Mouse (Mus musculus) limb, embryonic 12.5 days (tissue): ENCODE results near the gene Rap1a. TPM values are rescaled to one million over a fixed set of nuclear protein-coding genes. Genes with fewer than 3 reads are reported as not detected.

Source experiments
- ATAC-seq: fragments of 200-750 bp; cut with Nextera tagmentation; 2 replicates; pipeline ENCODE4 v1.8.0; 2017; ENCODE audit warnings: low read depth, moderate TSS enrichment; ENCODE audit not compliant: insufficient number of reproducible peaks, insufficient read depth, low FRiP score, low TSS enrichment
- H3K27ac ChIP-seq: fragments of 300-500 bp; sonication (generic); 2 replicates; pipeline ENCODE4 v1.5.1; 2016; ENCODE audit warnings: mild to moderate bottlenecking, moderate library complexity
- H3K27me3 ChIP-seq: fragments of 300-500 bp; sonication (generic); 2 replicates; pipeline ENCODE4 v1.6.1; 2016; ENCODE audit warnings: mild to moderate bottlenecking, moderate library complexity
- H3K36me3 ChIP-seq: fragments of 300-500 bp; sonication (generic); 2 replicates; pipeline ENCODE4 v1.6.1; 2016; ENCODE audit warnings: mild to moderate bottlenecking, moderate library complexity
- H3K4me1 ChIP-seq: fragments of 300-500 bp; sonication (generic); replicated peaks from 2 replicates; pipeline ENCODE4 v1.6.1; 2016
- H3K4me2 ChIP-seq: fragments of 300-500 bp; sonication (generic); 2 replicates; pipeline ENCODE4 v1.6.1; 2016; ENCODE audit warnings: mild to moderate bottlenecking, moderate library complexity
- H3K4me3 ChIP-seq: fragments of 300-500 bp; sonication (generic); replicated peaks from 2 replicates; pipeline ENCODE4 v1.5.1; 2016; ENCODE audit warnings: mild to moderate bottlenecking
- H3K9ac ChIP-seq: fragments of 300-500 bp; sonication (generic); replicated peaks from 2 replicates; pipeline ENCODE4 v1.6.1; 2016; ENCODE audit warnings: mild to moderate bottlenecking, moderate library complexity
- H3K9me3 ChIP-seq: fragments of 300-500 bp; sonication (generic); 2 replicates; pipeline ENCODE4 v1.6.1; 2016; ENCODE audit warnings: mild to moderate bottlenecking, moderate library complexity
- WGBS: fragments of 180-500 bp; shearing (Covaris S2); methylation state at CpG from one replicate; pipeline ENCODE4 v1.1.7; 2016; 5-methylcytosine and 5-hydroxymethylcytosine counted together
- polyA plus RNA-seq: library from polyadenylated mRNA; unstranded; fragments of >200 nt; fragmentation: Nextera tagmentation; extraction: Ambion mirVana; gene quantifications from 2 replicates; pipeline ENCODE4 v1.2.1, GENCODE M21; 2016

The Rap1a gene
- polyA plus RNA-seq, 1 experiment from 2014 or later = 76.8 TPM

DNA sequence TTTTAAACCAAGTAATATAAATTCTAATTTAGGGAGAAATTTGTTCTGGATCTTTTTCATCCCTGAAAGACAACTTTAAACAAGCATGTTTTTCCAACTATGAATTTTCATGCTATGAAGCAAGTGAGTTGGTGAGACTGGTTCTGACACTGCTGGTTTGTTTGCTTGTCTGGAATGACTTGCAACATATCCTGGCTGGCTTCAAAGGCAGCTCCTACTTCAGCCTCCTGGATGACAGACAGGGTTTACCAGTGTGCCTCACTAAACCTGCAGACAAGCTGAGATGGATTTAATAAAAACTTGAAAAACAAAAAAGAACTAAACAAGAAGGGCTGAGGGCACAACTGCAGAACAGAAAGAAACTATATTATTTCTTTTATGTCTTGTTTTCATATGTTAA, 43.0 kb downstream of the Rap1a start:
- no peak overlapping the region for H3K27ac ChIP-seq
- H3K36me3 ChIP-seq = no peaks in the 10 kb centered on the region
- H3K27me3 ChIP-seq = no peaks in the 10 kb centered on the region
- no peaks in the 10 kb centered on the region for H3K9me3 ChIP-seq
- H3K4me3 ChIP-seq = no peak overlapping the region
- peaks cover 4% of the 10 kb centered on the region; the same call in 1 of the 2 replicates for H3K4me1 ChIP-seq
- ATAC-seq = no peak
- no peak overlapping the region for H3K4me2 ChIP-seq
- no peak overlapping the region for H3K9ac ChIP-seq

DNA sequence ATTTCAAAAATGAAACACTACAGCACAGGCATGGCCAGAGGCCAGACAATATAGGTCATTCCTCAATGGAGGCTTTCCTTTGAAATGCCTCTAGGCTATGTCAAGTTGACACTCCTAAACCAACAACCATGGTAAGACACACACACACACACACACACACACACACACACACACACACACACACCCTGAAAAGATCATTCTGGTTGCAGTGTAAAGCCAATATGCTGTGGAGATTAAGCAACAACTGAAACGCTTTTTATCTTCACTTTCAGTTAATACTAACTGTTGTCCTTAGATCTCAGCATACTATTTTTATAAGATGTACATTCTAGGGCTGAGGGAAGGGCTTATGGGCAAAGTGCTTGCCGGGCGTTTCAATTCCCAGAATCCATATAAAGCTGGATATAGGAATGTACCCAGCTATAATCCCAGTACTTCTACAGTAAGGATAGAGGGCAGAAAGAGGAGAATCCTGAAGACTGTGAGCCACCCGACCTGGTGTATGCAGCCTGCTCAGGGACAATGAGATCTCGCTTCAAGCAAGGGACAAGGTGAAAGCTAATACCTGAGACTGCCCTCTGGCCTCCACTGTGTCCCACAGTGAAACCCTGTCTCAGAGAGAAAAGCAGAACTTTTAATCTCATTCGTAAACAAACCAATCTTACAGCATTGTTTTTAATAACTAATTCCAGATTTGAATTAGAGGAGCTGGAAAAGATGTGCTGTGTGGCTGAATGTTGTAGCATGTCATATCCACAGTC, 43.6 kb downstream of the Rap1a start:
- no peak for ATAC-seq
- Histone ChIP-seq H3K4me2 (no peak overlapping the region), H3K9me3 (no peaks in the 10 kb centered on the region), H3K4me1 (peaks cover 4% of the 10 kb centered on the region; the same call in 1 of the 2 replicates), H3K4me3 (no peak overlapping the region), H3K27me3 (no peaks in the 10 kb centered on the region), H3K9ac (no peak overlapping the region), H3K36me3 (no peaks in the 10 kb centered on the region), H3K27ac (no peak overlapping the region)
- 76% methylated on average over 6 of the region's 6 CpGs for WGBS

DNA sequence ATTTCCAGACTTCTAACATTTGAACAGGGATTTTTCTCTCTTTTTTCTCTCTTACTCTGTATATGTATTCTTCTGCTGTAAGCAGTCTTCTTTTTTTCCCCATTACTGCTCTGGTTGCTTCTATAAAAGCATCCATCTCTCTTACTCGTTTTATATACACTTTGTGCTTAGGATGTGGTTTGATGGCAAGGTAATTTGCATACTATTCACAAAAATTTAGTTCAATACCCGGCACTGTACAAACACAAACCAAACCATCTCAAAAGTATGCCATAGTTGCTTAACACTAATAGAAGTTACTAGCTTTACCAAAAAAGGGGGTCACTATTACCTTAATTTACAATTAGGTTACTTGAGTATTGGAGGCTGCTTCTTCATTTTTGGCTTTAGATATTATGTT, 44.6 kb downstream of the Rap1a start:
- H3K4me3 ChIP-seq = no peak overlapping the region
- WGBS = 88% methylated on average over 2 of the region's 2 CpGs
- no peak for ATAC-seq

DNA sequence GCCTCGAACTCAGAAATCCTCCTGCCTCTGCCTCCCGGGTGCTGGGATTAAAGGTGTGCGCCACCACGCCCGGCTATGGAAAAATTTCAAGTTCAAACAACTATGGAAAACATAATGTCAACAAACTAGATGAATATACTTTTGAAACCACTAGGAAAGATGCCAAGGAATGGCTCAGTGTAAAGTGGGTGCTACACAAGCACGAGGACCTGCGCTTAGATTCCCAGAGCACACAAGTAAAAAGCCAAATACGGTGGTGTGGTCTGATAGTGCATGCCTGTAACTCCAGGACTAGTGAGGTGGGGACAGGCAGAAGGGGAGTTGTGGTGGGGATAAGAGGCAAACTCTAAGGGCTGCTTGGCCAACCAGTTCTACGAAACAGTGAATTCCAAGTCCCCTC, 46.0 kb downstream of the Rap1a start:
- Histone ChIP-seq H3K9ac (no peak overlapping the region), H3K27ac (no peak overlapping the region), H3K4me2 (no peak overlapping the region), H3K4me3 (no peak overlapping the region), H3K4me1 (peaks cover 4% of the 10 kb centered on the region; the same call in 1 of the 2 replicates), H3K27me3 (no peaks in the 10 kb centered on the region), H3K9me3 (no peaks in the 10 kb centered on the region), H3K36me3 (no peaks in the 10 kb centered on the region)
- 95% methylated on average over 9 of the region's 9 CpGs for WGBS
- no peak for ATAC-seq

More for the DNA sequence above, 44.6 kb downstream of the Rap1a start:
- Histone ChIP-seq H3K4me1 (peaks cover 4% of the 10 kb centered on the region; the same call in 1 of the 2 replicates), H3K9me3 (no peaks in the 10 kb centered on the region), H3K36me3 (no peaks in the 10 kb centered on the region), H3K4me2 (no peak overlapping the region), H3K27me3 (no peaks in the 10 kb centered on the region), H3K9ac (no peak overlapping the region), H3K27ac (no peak overlapping the region)

DNA sequence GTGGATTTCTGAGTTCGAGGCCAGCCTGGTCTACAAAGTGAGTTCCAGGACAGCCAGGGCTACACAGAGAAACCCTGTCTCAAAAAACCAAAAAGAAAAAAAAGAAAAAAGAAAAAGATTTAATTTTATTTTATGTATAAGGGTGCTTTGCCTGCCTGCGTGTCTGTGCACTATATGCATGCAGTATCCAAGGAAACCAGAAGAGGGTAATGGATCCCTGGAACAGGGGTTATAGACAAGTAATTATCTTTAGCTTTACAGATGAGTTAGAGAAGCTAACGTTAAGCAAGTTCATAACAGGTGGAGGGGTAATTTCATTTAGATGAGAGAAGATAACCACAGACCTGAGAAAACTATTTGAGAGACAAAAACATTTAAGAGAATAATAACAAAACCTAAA, 47.0 kb downstream of the Rap1a start:
- no peaks in the 10 kb centered on the region for H3K9me3 ChIP-seq
- H3K4me2 ChIP-seq = no peak overlapping the region
- no peak overlapping the region for H3K27ac ChIP-seq
- H3K27me3 ChIP-seq = no peaks in the 10 kb centered on the region
- 80% methylated on average over 3 of the region's 3 CpGs for WGBS
- H3K4me1 ChIP-seq = peaks cover 4% of the 10 kb centered on the region; the same call in 1 of the 2 replicates
- no peak overlapping the region for H3K4me3 ChIP-seq
- no peak overlapping the region for H3K9ac ChIP-seq
- ATAC-seq = no peak
- H3K36me3 ChIP-seq = no peaks in the 10 kb centered on the region; the same call in 1 of the 2 replicates

DNA sequence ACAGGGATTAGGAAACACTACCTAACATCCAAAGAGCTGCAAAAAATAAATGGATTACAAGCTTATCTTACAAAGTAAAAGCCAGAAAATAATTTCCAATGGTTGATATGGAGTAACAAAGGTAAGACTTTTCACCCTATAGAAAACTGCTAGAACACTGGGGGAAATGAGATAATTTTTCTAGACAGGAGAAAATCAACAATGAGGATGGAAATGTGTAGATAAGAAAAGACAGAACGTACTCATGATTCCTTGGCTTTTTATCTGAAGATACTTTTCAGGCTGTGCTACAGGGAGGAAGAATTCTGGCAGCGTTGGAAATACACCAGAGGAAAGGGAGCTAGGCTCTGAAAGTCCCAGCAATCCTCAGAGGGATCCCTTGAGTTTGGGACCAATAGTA, 50.3 kb downstream of the Rap1a start:
- H3K9me3 ChIP-seq = no peaks in the 10 kb centered on the region
- WGBS = 82% methylated on average over 2 of the region's 2 CpGs
- no peak for ATAC-seq
- no peak overlapping the region for H3K27ac ChIP-seq
- no peak overlapping the region for H3K9ac ChIP-seq
- H3K4me2 ChIP-seq = no peak overlapping the region
- peaks cover 11% of the 10 kb centered on the region for H3K36me3 ChIP-seq
- H3K4me1 ChIP-seq = no peaks in the 10 kb centered on the region
- no peak overlapping the region for H3K4me3 ChIP-seq
- no peaks in the 10 kb centered on the region for H3K27me3 ChIP-seq

DNA sequence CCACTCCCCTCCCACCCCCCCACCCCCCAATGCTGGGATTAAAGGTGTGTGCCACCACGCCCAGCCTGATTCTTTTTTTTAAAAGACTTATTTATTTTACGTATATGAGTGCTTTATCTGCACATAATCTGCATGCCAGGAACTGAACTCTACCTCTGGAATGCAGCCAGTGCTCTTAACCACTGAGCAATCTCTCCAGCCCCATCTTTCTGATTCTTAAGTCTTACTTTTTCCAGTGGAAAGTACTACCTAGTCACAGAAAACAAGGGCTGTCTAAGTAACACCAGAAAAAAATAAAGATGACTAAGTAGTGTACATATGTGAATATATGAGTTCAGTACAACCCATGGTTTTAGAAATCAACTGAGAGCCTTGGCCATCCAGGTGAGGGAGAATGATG, 54.6 kb downstream of the Rap1a start:
- Histone ChIP-seq H3K4me3 (no peak overlapping the region), H3K9ac (no peak overlapping the region), H3K9me3 (no peaks in the 10 kb centered on the region), H3K4me2 (no peak overlapping the region), H3K27ac (no peak overlapping the region), H3K36me3 (peaks cover 14% of the 10 kb centered on the region), H3K4me1 (no peaks in the 10 kb centered on the region), H3K27me3 (no peaks in the 10 kb centered on the region)
- WGBS = 97% methylated on average over 2 of the region's 2 CpGs
- ATAC-seq = no peak

DNA sequence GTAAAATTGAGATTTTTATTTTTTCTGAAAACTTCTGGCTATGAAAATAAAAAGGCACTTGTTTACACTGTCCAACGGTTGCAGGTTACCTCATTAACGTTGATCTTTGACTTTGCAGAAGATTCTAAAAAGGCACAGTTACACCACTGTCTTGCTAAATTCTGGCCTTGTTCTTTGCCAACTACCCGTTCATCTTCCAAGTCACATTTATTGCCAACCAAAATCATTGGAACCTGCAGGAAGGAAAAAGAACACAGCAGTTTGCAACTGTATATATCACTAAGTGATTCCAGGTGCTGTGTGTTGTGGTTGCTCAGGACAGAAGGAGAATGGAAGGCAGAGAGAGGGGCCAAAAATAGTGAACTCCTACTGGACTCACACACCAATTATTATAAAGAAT, 63.5 kb downstream of the Rap1a start:
- peaks cover 23% of the 10 kb centered on the region for H3K36me3 ChIP-seq
- H3K27me3 ChIP-seq = no peaks in the 10 kb centered on the region
- no peak overlapping the region for H3K27ac ChIP-seq
- H3K4me3 ChIP-seq = no peak overlapping the region
- ATAC-seq = no peak
- no peaks in the 10 kb centered on the region for H3K4me1 ChIP-seq
- 71% methylated on average over 3 of the region's 3 CpGs for WGBS
- no peaks in the 10 kb centered on the region for H3K9me3 ChIP-seq
- H3K4me2 ChIP-seq = no peak overlapping the region
- no peak overlapping the region for H3K9ac ChIP-seq

DNA sequence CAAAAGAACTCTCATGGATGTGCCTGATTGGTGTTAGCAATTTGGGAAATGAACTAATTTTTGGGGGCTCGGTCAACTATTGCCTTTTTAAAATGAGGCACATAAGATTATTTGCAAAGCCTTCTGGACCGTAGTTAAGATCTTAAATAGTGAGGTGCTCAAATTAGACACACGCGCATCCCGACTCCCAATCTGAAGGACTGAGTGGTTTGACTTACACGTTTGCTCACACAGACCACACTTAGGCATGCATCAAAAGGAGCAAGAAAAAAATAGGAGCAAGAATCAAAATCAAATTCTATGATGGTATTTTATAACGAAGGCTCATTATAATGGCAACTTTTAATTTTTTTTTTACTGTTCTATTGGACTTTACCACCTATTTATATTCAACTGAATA, 64.1 kb downstream of the Rap1a start:
- Histone ChIP-seq H3K36me3 (peaks cover 23% of the 10 kb centered on the region), H3K9ac (no peak overlapping the region), H3K27ac (no peak overlapping the region), H3K9me3 (no peaks in the 10 kb centered on the region), H3K4me3 (no peak overlapping the region), H3K27me3 (no peaks in the 10 kb centered on the region), H3K4me2 (no peak overlapping the region), H3K4me1 (no peaks in the 10 kb centered on the region)
- no peak for ATAC-seq
- 93% methylated on average over 7 of the region's 7 CpGs for WGBS

DNA sequence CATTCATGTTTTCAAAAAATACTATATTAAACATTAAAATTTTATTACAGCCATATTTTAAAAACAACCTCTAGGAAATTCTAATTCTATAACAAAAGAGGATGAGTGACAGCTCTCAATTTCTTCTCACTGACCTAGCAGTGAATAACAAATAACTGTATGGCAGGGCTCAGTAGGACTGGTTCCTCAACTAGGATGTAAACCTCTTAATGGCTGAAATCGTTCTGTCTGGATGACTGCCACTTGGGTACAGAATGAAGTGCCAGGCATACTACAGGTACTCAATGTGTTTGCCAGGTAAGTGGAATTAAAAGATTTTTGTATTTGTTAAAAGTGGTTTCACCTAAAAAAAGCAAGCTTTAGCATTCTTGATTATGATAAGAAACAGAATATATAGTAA, 65.0 kb downstream of the Rap1a start:
- H3K4me2 ChIP-seq = no peak overlapping the region
- H3K36me3 ChIP-seq = peaks cover 28% of the 10 kb centered on the region
- H3K9me3 ChIP-seq = no peaks in the 10 kb centered on the region
- no peaks in the 10 kb centered on the region for H3K4me1 ChIP-seq
- no peak for ATAC-seq
- no peaks in the 10 kb centered on the region for H3K27me3 ChIP-seq
- no peak overlapping the region for H3K4me3 ChIP-seq
- no peak overlapping the region for H3K27ac ChIP-seq
- 87% methylated on average over 1 of the region's 1 CpGs for WGBS
- H3K9ac ChIP-seq = no peak overlapping the region

DNA sequence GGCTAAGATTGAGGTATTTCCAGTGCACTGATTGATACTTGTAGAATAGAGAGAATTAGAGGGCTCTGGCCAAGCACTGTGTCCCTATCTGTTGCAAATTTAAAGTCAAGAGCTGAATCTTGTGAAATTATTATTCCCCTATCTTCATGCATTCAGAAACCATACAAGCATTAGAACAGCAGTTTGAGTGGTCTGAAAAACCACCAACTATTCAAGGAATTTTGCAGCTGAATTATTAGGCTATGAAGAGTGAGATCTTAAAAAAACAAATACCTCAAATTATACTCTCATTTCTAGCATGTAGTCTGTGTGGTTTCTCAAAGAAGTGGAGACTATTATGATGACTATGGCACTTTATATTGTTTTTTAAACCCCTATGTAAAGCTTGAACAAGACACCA, 65.9 kb downstream of the Rap1a start:
- Histone ChIP-seq H3K27me3 (no peaks in the 10 kb centered on the region), H3K9ac (no peak overlapping the region), H3K4me1 (no peaks in the 10 kb centered on the region), H3K4me2 (no peak overlapping the region), H3K9me3 (no peaks in the 10 kb centered on the region), H3K36me3 (peaks cover 37% of the 10 kb centered on the region), H3K4me3 (no peak overlapping the region), H3K27ac (no peak overlapping the region)
- ATAC-seq = no peak

DNA sequence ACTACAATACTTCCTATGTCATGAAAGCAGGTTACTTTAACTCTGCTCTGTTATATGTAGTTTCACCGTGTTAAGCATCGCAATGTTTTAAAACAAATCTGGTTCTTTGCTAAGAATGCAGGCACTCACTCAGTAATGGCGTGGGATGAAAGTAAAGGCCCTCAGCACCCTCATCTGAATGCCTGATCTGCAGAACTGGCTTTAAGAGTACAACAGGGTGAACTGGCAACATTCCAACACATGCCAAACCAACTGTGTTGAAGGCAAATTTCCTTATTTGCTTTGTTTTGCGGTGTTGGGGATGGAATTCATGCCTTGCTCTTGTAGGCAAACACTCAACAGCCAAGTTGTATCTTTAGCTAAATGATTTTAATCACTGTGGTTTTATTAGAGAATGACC, 67.6 kb downstream of the Rap1a start:
- no peak for ATAC-seq
- Histone ChIP-seq H3K9ac (no peak overlapping the region), H3K4me3 (no peak overlapping the region), H3K9me3 (no peaks in the 10 kb centered on the region), H3K27me3 (no peaks in the 10 kb centered on the region), H3K4me2 (no peak overlapping the region), H3K27ac (no peak overlapping the region), H3K4me1 (no peaks in the 10 kb centered on the region), H3K36me3 (peaks cover 38% of the 10 kb centered on the region)
- WGBS = 96% methylated on average over 4 of the region's 4 CpGs
